Mouse (Mus musculus): ENCODE results near the gene Rab3c. TPM values are rescaled to one million over a fixed set of nuclear protein-coding genes. Genes with fewer than 3 reads are reported as not detected.
A peak's percentile ranks its signal among the peaks of the same experiment; 100 is the strongest.

The Rab3c gene
- polyA plus RNA-seq, 1 experiment, result 61.4 TPM

GRCm38 (mm10) chr13:110038521-110038920 lies 242.3 kb downstream of the Rab3c start:
- no peaks in the 10 kb centered on the region for H3K4me1 ChIP-seq (ENCODE audit: control insufficient read depth, insufficient read depth, low read length)
- no peak overlapping the region for H3K4me3 ChIP-seq (ENCODE audit: insufficient read depth, low read length)
- TF ChIP-seq POLR2A (IDR thresholded peaks at IDR 0.05; ENCODE audit: extremely low read depth, insufficient read depth, low read length) (no peak), CTCF (IDR thresholded peaks at IDR 0.05; ENCODE audit: extremely low read depth, insufficient read depth, low read length) (no peak)
- no peak overlapping the region for H3K27ac ChIP-seq (ENCODE audit: insufficient read depth, low read length)

GRCm38 (mm10) chr13:110034885-110035284 lies 245.9 kb downstream of the Rab3c start:
- Histone ChIP-seq H3K4me1 (ENCODE audit: control insufficient read depth, insufficient read depth, low read length) (no peaks in the 10 kb centered on the region), H3K4me3 (ENCODE audit: insufficient read depth, low read length) (no peak overlapping the region), H3K27ac (ENCODE audit: insufficient read depth, low read length) (no peak overlapping the region)
- no peak for TF ChIP-seq CTCF (IDR thresholded peaks at IDR 0.05; ENCODE audit: extremely low read depth, insufficient read depth, low read length)
- no peak for TF ChIP-seq POLR2A (IDR thresholded peaks at IDR 0.05; ENCODE audit: extremely low read depth, insufficient read depth, low read length)

GRCm38 (mm10) chr13:110034041-110034440 lies 246.8 kb downstream of the Rab3c start:
- no peak overlapping the region for H3K4me3 ChIP-seq (ENCODE audit: insufficient read depth, low read length)
- H3K4me1 ChIP-seq (ENCODE audit: control insufficient read depth, insufficient read depth, low read length), result no peaks in the 10 kb centered on the region
- no peak for TF ChIP-seq POLR2A (IDR thresholded peaks at IDR 0.05; ENCODE audit: extremely low read depth, insufficient read depth, low read length)
- TF ChIP-seq CTCF (IDR thresholded peaks at IDR 0.05; ENCODE audit: extremely low read depth, insufficient read depth, low read length), result no peak
- H3K27ac ChIP-seq (ENCODE audit: insufficient read depth, low read length), result no peak overlapping the region

GRCm38 (mm10) chr13:110031886-110032285 lies 248.9 kb downstream of the Rab3c start:
- H3K27ac ChIP-seq (ENCODE audit: insufficient read depth, low read length), result no peak overlapping the region
- TF ChIP-seq POLR2A (IDR thresholded peaks at IDR 0.05; ENCODE audit: extremely low read depth, insufficient read depth, low read length), result no peak
- no peak for TF ChIP-seq CTCF (IDR thresholded peaks at IDR 0.05; ENCODE audit: extremely low read depth, insufficient read depth, low read length)

GRCm38 (mm10) chr13:110031061-110031460 lies 249.7 kb downstream of the Rab3c start:
- H3K4me3 ChIP-seq (ENCODE audit: insufficient read depth, low read length), result no peak overlapping the region
- H3K27ac ChIP-seq (ENCODE audit: insufficient read depth, low read length), result no peak overlapping the region
- no peak for TF ChIP-seq CTCF (IDR thresholded peaks at IDR 0.05; ENCODE audit: extremely low read depth, insufficient read depth, low read length)
- TF ChIP-seq POLR2A (IDR thresholded peaks at IDR 0.05; ENCODE audit: extremely low read depth, insufficient read depth, low read length), result no peak

More at GRCm38 (mm10) chr13:110031886-110032285, 248.9 kb downstream of the Rab3c start:
- Histone ChIP-seq H3K4me3 (ENCODE audit: insufficient read depth, low read length) (no peak overlapping the region), H3K4me1 (ENCODE audit: control insufficient read depth, insufficient read depth, low read length) (no peaks in the 10 kb centered on the region)

GRCm38 (mm10) chr13:110024381-110025161 lies 256.2 kb downstream of the Rab3c start:
- no peak overlapping the region for H3K27ac ChIP-seq (ENCODE audit: insufficient read depth, low read length)
- H3K4me3 ChIP-seq (ENCODE audit: insufficient read depth, low read length), result no peak overlapping the region
- TF ChIP-seq CTCF (IDR thresholded peaks at IDR 0.05; ENCODE audit: extremely low read depth, insufficient read depth, low read length) (no peak), POLR2A (IDR thresholded peaks at IDR 0.05; ENCODE audit: extremely low read depth, insufficient read depth, low read length) (no peak)
- H3K4me1 ChIP-seq (ENCODE audit: control insufficient read depth, insufficient read depth, low read length), result no peaks in the 10 kb centered on the region

More at GRCm38 (mm10) chr13:110031061-110031460, 249.7 kb downstream of the Rab3c start:
- H3K4me1 ChIP-seq (ENCODE audit: control insufficient read depth, insufficient read depth, low read length), result no peaks in the 10 kb centered on the region

GRCm38 (mm10) chr13:110023031-110023430 lies 257.8 kb downstream of the Rab3c start:
- TF ChIP-seq CTCF (IDR thresholded peaks at IDR 0.05; ENCODE audit: extremely low read depth, insufficient read depth, low read length) (peak; percentile 81), POLR2A (IDR thresholded peaks at IDR 0.05; ENCODE audit: extremely low read depth, insufficient read depth, low read length) (no peak)
- H3K4me1 ChIP-seq (ENCODE audit: control insufficient read depth, insufficient read depth, low read length), result peaks cover 3% of the 10 kb centered on the region; the same call in 1 of the 2 replicates

GRCm38 (mm10) chr13:110019774-110020173 lies 261.0 kb downstream of the Rab3c start:
- H3K27ac ChIP-seq (ENCODE audit: insufficient read depth, low read length), result no peak overlapping the region
- H3K4me3 ChIP-seq (ENCODE audit: insufficient read depth, low read length), result no peak overlapping the region; the same call in 1 of the 2 replicates
- peaks cover 5% of the 10 kb centered on the region; the same call in 1 of the 2 replicates for H3K4me1 ChIP-seq (ENCODE audit: control insufficient read depth, insufficient read depth, low read length)
- TF ChIP-seq POLR2A (IDR thresholded peaks at IDR 0.05; ENCODE audit: extremely low read depth, insufficient read depth, low read length) (no peak), CTCF (IDR thresholded peaks at IDR 0.05; ENCODE audit: extremely low read depth, insufficient read depth, low read length) (no peak)

More at GRCm38 (mm10) chr13:110023031-110023430, 257.8 kb downstream of the Rab3c start:
- Histone ChIP-seq H3K4me3 (ENCODE audit: insufficient read depth, low read length) (no peak overlapping the region), H3K27ac (ENCODE audit: insufficient read depth, low read length) (no peak overlapping the region)

- no peak for TF ChIP-seq CTCF (IDR thresholded peaks at IDR 0.05; ENCODE audit: extremely low read depth, insufficient read depth, low read length)
- no peak for TF ChIP-seq POLR2A (IDR thresholded peaks at IDR 0.05; ENCODE audit: extremely low read depth, insufficient read depth, low read length)
Observed at GRCm38 (mm10) chr13:110018941-110019743, 261.7 kb downstream of the Rab3c start.

More at GRCm38 (mm10) chr13:110018941-110019743, 261.7 kb downstream of the Rab3c start:
- H3K4me1 ChIP-seq (ENCODE audit: control insufficient read depth, insufficient read depth, low read length), result peaks cover 5% of the 10 kb centered on the region; the same call in 1 of the 2 replicates
- H3K4me3 ChIP-seq (ENCODE audit: insufficient read depth, low read length), result peak overlapping the region; percentile 25
- H3K27ac ChIP-seq (ENCODE audit: insufficient read depth, low read length), result no peak overlapping the region

Measured in cortical plate, adult 2 months (tissue).